Mouse (Mus musculus) mesoderm, embryonic 11.5 days (tissue): ENCODE results near the gene Trim21.
A peak's percentile ranks its signal among the peaks of the same experiment; 100 is the strongest.

Experiments
- DNase-seq: peaks from one replicate; pipeline ENCODE4 v3.0.0-alpha.2; 2012; ENCODE audit warnings: low read depth, low spot score

Trim21 gene

GRCm38 (mm10) chr7:102564999-102565997, at the start of gene Trim21:
Gene Trim21 (minus strand): TSS chr7:102565486.
- DNase-seq = peak; percentile 75

GRCm38 (mm10) chr7:102597378-102598031, 32.2 kb upstream of the Trim21 start, which contains the start of gene Olfr552:
Gene Olfr552 (plus strand): TSS chr7:102597770.
- DNase-seq = no peak

DNA sequence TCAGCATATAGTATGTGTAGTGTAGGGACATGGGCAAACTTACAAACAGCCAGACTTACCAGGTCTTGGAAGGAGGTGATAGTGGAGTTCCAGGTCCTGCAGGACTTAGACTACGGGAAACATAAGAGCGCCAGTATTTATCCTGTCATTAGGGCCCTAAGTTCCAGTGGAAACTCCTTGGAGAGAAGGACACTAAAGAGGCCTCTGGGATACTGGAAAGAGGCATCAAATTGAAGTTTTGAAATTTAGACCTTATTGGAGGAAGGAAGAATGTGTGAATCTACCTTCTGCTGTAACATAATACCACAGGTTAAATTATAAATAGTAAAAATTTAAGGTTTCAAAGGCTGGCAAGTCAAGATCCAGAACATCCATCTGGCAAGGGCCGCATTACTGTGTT, 26.5 kb upstream of the Trim21 start, which contains the start of gene Olfr551:
Gene Olfr551, minus strand, starts transcription at position 101 of the 400 bp plus-strand sequence.
- DNase-seq = no peak

DNA sequence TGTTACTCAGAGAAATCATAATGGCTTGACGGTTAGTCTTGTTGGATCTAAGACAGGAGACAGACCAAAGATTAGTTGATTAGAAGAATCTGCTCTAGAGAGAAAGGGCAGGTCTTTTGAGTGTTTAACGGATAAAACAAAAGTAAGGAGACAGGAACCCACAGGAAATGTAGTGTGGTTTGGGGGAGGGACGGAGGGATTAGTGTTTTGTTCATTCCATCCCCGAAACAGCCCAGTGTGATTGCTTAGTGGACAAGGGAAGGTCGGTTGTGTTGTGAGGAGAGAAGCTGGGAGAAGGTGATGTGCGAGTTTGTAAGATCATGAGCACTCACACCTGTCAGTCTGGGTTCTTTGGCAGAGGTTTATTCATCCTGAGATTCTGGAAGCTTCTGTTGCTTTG, 10.7 kb upstream of the Trim21 start:
- DNase-seq = no peak

- peak; percentile 6 for DNase-seq
These were observed 8.0 kb upstream of the Trim21 start for GRCm38 (mm10) chr7:102573174-102573830.

- no peak for DNase-seq
These were observed 5.9 kb upstream of the Trim21 start, which contains the start of gene Olfr550 for GRCm38 (mm10) chr7:102571142-102571541. Gene Olfr550 (plus strand): TSS chr7:102571442.

DNA sequence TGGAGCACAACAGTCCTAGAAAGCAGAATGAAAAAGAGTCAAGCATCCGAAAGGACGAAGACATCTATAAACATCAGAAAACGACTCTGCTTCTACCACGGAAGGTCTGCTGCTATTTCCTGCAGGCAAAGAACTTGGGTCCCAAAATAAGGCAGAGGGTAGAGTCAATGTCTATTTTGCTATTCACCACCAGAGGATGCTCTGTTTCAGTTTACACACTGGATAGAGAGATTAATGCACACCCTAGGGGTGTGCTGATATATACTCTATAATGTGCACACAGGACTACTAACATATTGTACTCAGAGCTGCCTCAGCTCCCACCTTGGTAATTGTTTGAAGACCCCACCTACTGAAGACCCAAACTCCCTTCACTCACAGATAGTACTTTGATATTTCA, 933 bp upstream of the Trim21 start:
- no peak for DNase-seq

DNA sequence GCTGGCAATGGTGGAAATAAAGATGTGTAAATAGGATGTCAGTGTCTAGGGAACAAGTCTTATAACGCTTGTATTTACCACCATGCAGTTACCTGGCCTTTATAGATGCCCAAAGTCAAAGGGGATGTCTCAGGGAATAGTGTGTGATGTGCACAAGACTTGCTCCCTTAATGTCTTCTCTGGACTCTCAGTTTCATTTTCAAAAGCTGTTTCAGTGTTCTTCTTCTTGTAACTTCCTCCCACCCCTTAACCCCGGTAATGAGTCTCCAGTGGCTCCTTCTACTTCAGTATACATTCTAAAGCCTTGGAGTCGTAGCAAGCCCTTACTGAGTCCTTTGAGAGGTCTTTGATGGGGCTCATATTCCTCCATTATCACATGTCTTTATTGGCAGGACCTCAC, 12.0 kb downstream of the Trim21 start:
- no peak for DNase-seq

DNA sequence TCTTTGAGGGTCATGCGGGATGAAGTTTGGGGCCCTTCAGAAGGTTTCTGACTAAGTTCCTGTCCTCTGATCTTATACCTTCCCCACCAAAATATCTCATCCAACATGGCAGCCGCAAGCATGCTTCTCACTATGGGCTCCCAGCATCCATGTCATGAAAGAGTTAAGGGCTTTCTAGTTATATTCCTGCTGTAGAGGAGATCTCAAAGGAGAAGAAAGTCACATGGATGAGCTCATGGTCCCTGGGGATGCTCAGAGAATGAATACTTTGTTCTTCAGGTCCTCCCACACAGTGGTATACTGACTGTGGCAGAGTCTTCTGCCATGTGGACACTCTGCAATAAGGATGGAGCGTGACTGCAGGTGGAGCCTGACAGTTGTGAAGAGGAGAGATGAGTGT, 15.7 kb downstream of the Trim21 start, which contains the start of gene Olfr549:
Gene Olfr549, plus strand, starts transcription at position 301 of the 400 bp plus-strand sequence.
- DNase-seq = no peak

- no peak for DNase-seq
These were observed 24.0 kb downstream of the Trim21 start for GRCm38 (mm10) chr7:102541251-102541650.

- DNase-seq = no peak
These were observed 24.7 kb downstream of the Trim21 start, which contains the start of gene Olfr548-ps1 for GRCm38 (mm10) chr7:102540596-102540995. Gene Olfr548-ps1 (plus strand): TSS chr7:102540896.

- no peak for DNase-seq
These were observed 30.8 kb downstream of the Trim21 start, which contains the start of gene Olfr547 for GRCm38 (mm10) chr7:102534449-102534848. Gene Olfr547 (plus strand): TSS chr7:102534749.

DNA sequence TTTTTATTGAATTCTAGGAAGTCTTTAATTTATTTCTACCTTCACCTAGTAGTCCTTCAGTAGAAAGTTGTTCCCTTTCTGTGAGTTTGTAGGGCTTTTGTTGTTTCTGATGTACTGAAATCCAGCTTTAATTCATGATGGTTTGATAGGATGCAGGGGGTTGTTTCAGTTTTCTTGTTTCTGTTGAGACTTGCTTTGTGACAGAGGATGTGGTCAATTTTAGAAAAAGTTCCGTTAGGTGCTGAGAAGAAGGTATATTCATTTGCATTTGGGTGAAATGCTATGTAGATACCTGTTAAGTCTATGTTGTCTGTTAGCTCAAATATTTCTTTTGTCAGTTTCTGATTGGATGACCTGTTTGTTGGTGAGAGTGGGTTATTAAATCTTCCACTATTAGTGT, 36.2 kb downstream of the Trim21 start:
- no peak for DNase-seq

DNA sequence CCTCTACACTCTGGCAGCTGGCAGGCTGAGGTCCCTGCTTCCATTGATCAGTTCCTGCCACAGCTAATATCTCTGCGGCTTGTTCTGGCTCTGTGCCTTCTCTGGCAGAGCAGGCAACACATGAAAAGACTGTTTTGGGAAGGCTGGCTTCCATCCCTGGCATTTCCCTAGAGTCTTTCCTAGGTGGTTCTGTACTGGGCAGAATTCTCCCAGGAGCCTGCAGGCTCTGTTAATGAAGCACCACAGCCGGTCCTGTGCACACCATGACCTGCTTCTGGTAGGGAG, 48.3 kb downstream of the Trim21 start:
- no peak for DNase-seq

DNA sequence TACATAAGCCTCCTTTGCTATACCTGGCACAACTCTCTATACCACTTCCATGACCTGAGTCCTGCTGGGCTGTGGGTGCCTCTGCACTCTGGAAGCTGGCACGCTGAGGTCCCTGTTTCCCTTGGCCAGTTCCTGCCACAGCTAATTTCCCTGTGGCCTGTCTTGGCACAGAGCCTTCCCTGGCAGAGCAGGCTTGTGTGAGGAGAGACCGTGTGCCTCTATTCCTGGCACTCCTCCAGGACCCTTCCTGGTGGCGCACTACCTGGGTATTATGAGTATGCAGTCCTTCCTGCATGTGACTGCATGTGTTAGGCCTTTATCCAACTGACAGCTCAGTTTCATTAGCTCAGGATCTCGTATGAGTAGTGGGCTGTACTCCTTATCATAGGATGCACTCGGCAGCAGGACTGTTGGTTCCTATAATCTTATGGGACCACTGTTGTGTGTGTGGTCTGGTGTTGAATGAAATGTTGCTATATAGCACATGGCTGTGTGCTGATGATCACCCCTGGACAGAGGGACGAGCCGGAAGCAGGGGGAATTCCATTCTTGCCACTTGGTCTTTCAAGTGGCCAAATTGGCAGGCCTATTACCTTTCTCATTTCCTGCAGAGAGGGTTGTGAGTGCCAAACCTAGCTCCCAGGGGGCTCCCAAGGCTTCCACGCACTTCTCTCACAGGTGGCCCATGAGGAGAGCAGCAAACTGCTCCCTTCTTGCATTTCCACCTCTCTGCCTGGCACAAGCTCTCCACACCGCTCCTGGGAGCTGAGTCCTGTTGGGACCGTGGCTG, 48.8 kb downstream of the Trim21 start:
- no peak for DNase-seq

DNA sequence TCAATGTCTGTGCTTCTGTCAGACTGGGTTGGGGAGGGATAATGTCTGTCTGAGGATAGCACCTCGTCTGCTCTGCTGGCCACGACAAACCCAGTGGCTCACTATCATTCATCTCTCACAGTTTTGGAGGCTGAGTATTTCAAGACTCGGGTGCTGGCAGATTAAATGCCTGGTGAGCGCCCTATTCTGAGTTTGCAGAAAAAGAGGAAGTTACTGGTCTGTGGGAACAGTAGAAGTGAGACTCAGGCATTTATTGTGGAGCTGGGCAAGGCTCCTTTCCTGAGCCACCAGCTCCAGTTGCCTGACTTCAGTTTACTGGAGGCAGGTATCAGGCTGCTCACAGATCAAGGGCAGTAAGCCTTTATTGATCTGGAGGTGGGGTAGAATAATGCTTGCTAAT, 51.1 kb downstream of the Trim21 start:
- DNase-seq = no peak

DNA sequence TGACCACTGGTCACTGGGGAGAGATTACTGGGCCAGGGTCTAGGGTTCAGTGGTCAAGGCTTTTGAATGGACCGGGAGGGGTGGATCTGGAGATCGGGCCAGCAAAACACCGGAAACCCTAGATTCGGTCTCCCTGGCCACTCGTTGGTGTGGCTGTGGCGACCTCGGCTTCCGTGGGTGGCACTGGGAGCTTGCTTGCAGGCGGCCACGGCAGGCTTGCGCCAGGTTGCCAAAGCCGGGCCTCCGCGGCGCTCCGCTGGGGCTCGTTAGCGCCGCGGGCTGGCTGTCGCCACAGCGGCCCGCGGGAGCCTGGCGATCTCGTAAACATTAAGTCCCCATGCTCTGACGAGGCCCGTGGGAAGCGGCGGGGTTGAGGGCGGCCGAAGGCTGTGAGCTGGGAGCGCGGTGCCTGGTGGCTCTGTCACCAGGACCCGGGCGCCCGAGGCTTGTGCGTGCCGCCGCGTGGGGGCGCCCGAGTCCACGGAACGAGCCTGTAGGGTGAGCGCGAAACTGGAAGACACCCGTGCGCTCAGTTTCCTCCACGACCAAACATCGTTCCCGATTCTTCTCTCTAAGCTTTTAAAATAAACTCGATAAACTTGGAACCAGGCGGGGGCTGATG, 52.4 kb downstream of the Trim21 start:
- DNase-seq = peak; percentile 85

DNA sequence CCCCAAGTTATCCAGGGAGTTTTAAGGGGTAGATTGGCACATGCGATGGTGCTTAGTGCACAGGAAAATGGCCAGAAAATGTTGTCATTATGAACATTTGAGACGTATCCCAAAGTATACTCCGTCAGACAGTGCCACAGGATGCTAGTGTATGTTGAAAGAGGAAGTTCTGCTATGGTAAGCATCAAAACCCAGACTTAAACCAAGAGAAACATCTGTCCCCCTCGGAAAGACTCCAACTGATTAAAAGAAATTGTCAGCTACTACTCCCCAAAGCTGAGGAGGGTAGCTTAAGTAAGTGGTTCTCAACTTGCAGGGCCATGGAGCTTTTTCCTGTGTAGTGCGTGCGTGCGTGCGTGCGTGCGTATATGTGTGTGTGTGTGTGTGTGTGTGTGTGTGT, 53.4 kb downstream of the Trim21 start:
- no peak for DNase-seq

DNA sequence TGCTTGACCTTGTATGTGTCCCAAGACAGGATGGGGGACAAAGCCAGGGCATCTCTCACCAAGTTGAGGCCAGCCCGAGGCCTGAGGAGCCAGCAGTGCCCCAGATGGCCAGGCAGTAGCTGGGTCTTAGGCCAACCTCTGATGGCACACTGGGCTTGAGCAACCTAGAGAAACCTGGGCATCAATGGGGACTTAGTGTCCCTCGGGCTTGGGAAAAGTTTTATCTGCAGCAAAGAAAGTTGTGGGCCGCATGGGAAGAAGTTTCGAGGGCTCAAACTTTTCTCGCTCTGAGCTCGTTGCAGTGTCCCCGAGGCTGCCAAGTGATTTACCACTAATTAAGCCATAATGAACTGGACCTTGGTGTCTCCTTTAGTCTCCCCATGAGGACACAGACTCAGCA, 55.6 kb downstream of the Trim21 start:
- DNase-seq = no peak

DNA sequence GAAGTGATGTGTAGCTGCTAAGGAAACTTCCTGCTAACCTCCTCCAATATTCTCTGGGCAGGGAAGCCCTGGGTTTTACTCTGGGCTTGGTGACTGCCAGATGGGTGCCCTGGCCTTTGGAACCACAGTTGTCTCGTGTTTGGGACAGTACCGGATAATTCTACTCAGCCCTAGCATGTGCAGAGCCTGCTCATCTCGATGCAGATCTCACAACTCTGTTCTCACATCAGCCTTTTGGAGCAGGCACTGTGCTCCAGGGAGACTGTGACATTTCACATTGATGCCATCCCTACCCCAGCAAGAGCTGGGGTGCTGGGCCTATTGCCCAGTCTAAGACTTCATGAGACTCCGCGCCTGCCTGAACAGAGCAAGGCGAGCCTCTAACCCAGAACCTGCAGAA, 56.6 kb downstream of the Trim21 start:
- no peak for DNase-seq

- DNase-seq = no peak
These were observed 57.2 kb downstream of the Trim21 start for GRCm38 (mm10) chr7:102508066-102508465.
